Mouse (Mus musculus): ENCODE data around the gene Mup21.

DNA sequence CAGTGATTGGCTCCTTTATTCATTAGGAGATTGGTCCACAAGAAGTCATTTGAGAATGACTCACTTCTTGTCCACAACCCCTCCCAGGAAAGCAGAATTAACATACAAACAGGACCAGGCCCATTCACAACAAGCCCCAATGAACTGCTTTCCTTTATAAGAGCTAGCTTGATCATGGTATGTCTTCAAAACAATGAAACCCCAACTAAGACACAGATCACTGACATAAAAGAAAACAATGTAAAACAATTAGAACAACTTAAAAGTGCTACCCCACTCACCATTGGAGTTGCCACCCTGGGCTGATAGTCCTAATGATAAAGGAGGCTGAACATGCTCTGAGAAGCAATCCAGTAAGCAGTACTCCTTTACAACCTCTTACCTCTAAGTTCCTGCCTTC lies 38.1 kb upstream of the Mup21 start:
- TF ChIP-seq CTCF (IDR thresholded peaks at IDR 0.05; ENCODE audit: borderline replicate concordance, control insufficient read depth, extremely low read depth, insufficient read depth, low read length, poor library complexity), result no peak
- no peak for TF ChIP-seq POLR2A (IDR thresholded peaks at IDR 0.05; ENCODE audit: control insufficient read depth, extremely low read depth, insufficient read depth, low read length, poor library complexity)

All from thymus, adult 2 months (tissue).